Mouse (Mus musculus) adrenal gland, adult 10 weeks (tissue): Measurements from ENCODE around the gene Mx1. TPM values are rescaled to one million over a fixed set of nuclear protein-coding genes. Genes with fewer than 3 reads are reported as not detected.

Source experiments
- polyA plus RNA-seq: library from polyadenylated mRNA; stranded (reverse); fragments of 350-450 nt; fragmentation: Illumina TruSeq; extraction: RNeasy Lipid Tissue Mini Kit (QIAGEN cat#74804); gene quantifications from one replicate; pipeline ENCODE4 v1.2.3, GENCODE M21; 2014; ENCODE audit warnings: low read depth, low replicate concordance

Gene Mx1
- 0.70 TPM for polyA plus RNA-seq

DNA sequence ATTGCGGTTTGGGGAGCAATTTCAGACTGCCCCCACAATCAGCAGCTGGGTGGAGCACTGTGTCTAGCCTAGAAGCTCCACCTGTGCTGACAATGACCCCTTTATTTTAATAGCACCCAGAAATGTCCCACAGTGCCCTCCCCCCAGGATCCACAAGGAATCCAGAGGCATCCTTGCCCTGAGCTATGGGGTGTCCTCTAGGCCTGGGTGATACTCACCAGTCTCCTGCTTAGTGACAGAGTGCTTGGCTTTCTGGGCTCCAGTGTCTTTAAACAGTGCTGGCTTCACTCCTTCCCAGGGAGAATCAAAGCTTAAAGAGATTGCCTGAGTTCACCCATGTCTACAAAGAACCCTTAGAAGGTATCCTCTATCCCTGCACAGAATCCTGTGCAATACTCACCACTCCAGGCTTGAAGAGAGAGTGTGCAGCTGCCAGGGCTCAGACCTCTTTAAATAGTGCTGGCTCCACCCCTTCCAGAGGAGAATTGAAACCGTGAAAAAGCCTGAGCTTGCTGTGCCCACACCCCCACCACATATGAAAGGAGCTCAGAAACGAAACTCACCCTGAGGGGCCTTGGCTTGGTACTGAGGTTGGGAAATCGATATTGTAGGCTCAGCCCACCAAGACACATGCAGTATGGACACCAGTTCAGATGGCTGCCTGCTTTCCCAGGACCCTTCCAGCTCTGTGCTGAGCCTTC, at the start of gene Mx1:
Gene Mx1, minus strand, starts transcription at position 427 of the 701 bp plus-strand sequence.

Other genes with a start within 250 kb of the Mx1 start
- gene Bace2, start 106.2 kb downstream of the Mx1 start, polyA plus RNA-seq: 18.8 TPM
- gene Fam3b, start 51.9 kb upstream of the Mx1 start, polyA plus RNA-seq: not detected
- gene Tmprss2, start 148.3 kb upstream of the Mx1 start, polyA plus RNA-seq: not detected